In the genomic region with DNA sequence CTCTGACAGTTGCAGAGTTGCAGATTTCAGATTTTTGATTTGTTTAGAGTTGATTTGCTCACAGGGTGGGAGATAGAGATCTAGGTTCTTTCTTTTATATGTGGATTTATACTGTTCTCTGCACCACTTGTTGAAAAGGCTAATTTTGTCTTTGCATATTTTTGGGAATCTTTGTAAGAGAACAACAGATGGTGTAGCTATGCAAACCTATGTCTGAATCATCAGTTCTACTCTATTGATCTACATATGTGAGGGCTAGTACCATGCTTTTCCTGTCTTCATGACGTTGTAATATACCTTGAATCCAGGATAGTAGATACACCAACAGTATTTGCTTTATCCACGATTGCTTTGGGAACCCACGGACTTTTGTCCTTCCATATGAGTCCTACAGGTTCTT, we compare ENCODE assay signal across 12 mouse cellular contexts.
"Had no signal": no experiment of that assay in that cellular context is flagged by ENCODE, and none has a peak within 500 bp of the region (broad histone marks: within the 10 kb centered on the region; RNA-seq: fewer than 3 reads in every experiment).

No protein-coding gene starts in this region.

- DNase-seq: retina, postnatal 1 day; right cerebral cortex, adult 18-20 months; right cerebral cortex, postnatal 14 days; right cerebral cortex, postnatal 25 days; right cerebral cortex, postnatal 4 days; spleen, adult 18-20 months; thymus, adult 18-20 months; thymus, adult 2 months; thymus, postnatal 14 days; thymus, postnatal 25 days; thymus, postnatal 36 days; thymus, postnatal 4 days had no signal
